Mouse (Mus musculus) liver, embryonic 16.5 days (tissue): ENCODE results near the gene Chchd1. TPM values are rescaled to one million over a fixed set of nuclear protein-coding genes. Genes with fewer than 3 reads are reported as not detected.

ENCODE experiments used
- ATAC-seq: fragments of 200-750 bp; cut with Nextera tagmentation; 2 replicates; pipeline ENCODE4 v1.8.0; 2017; ENCODE audit warnings: low read depth, mild to moderate bottlenecking, moderate number of reproducible peaks, moderate library complexity
- H3K27ac ChIP-seq: fragments of 300-500 bp; sonication (generic); 2 replicates; pipeline ENCODE4 v1.5.1; 2014; ENCODE audit warnings: mild to moderate bottlenecking, low read length
- H3K27me3 ChIP-seq: fragments of 300-500 bp; sonication (generic); 2 replicates; pipeline ENCODE4 v1.6.1; 2014; ENCODE audit warnings: low read depth, low read length, mixed read lengths; ENCODE audit not compliant: control insufficient read depth, insufficient read depth
- H3K36me3 ChIP-seq: fragments of 300-500 bp; sonication (generic); 2 replicates; pipeline ENCODE4 v1.6.1; 2014; ENCODE audit warnings: mild to moderate bottlenecking; ENCODE audit not compliant: control insufficient read depth, insufficient read depth
- H3K4me1 ChIP-seq: fragments of 300-500 bp; sonication (generic); 2 replicates; pipeline ENCODE4 v1.6.1; 2014; ENCODE audit warnings: low read depth, low read length, mixed read lengths; ENCODE audit not compliant: control insufficient read depth
- H3K4me2 ChIP-seq: fragments of 300-500 bp; sonication (generic); 2 replicates; pipeline ENCODE4 v1.6.1; 2014; ENCODE audit warnings: low read depth, low read length, mixed read lengths
- H3K4me3 ChIP-seq: fragments of 300-500 bp; sonication (generic); 2 replicates; pipeline ENCODE4 v1.5.1; 2014; ENCODE audit warnings: low read depth, mild to moderate bottlenecking, low read length
- H3K9ac ChIP-seq: fragments of 300-500 bp; sonication (generic); 2 replicates; pipeline ENCODE4 v1.6.1; 2014; ENCODE audit warnings: low read depth, low read length
- H3K9me3 ChIP-seq: fragments of 300-500 bp; sonication (generic); replicated peaks from 2 replicates; pipeline ENCODE4 v1.6.1; 2016; ENCODE audit warnings: low read length; ENCODE audit not compliant: control insufficient read depth
- WGBS: fragments of 180-500 bp; shearing (Covaris S2); extraction: QIAGEN DNeasy Blood & Tissue Kit; methylation state at CpG from one replicate; pipeline ENCODE4 v1.1.7; 2014; ENCODE audit not compliant: insufficient replicate concordance; 5-methylcytosine and 5-hydroxymethylcytosine counted together
- polyA plus RNA-seq: library from polyadenylated mRNA; unstranded; fragments of >200 nt; fragmentation: Nextera tagmentation; extraction: Ambion mirVana; gene quantifications from 2 replicates; pipeline ENCODE4 v1.2.1, GENCODE M21; 2015

Chchd1 gene
- polyA plus RNA-seq, 1 experiment from 2014 or later, result 80.3 TPM

DNA sequence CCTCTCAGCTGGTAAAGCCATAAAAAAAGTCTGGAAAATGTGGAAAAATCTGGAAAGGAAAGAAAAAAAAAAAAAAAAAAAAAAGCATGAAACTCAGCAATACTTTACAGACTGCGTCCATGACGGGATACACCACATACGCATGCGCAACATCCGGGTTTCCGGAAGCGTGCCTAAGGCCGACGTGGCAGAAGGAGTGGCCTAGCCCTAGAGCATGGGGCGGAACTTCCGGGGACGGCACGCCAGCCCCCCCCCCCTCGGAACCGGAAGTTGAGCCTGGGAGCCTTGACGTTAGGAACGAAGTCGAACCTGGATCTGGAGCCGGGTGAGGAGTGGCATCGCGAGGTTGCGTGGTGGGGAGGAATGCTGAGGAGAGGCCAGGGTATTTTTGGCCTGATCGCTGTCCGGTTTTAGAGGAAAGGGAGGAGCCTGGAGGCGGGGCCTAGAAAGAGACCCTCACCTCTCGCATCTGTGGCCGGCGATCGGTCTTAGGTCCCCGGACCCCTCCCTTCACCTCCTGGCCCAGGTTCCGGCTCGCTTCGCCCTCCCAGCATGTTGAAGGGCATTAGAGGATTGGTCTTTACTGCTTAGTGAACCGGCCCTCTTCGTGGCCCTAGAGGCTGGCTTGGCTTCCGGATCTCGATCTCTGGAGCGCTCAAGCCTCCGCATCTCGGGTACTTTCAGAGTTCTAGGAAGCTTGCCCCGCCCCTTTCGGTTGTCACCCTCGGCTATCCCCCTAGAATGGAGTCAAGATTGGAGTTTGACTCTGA lies 28.6 kb upstream of the Chchd1 start, which contains the start of gene Sec24c:
TSS of gene Sec24c (plus strand) at position 245 of the 770 bp plus-strand sequence.
- Histone ChIP-seq H3K4me1 (peaks cover 11% of the 10 kb centered on the region), H3K4me3 (peak within 1 kb of the TSS; percentile 97), H3K4me2 (peak within 1 kb of the TSS; percentile 73), H3K9ac (peak within 1 kb of the TSS; percentile 91), H3K27me3 (peaks cover 2% of the 10 kb centered on the region; the same call in 1 of the 2 replicates), H3K27ac (peak within 1 kb of the TSS; percentile 94), H3K36me3 (peaks cover 22% of the 10 kb centered on the region), H3K9me3 (no peaks in the 10 kb centered on the region)
- peak; percentile 97 for ATAC-seq
- under 1% methylated on average over 43 of the region's 43 CpGs for WGBS

DNA sequence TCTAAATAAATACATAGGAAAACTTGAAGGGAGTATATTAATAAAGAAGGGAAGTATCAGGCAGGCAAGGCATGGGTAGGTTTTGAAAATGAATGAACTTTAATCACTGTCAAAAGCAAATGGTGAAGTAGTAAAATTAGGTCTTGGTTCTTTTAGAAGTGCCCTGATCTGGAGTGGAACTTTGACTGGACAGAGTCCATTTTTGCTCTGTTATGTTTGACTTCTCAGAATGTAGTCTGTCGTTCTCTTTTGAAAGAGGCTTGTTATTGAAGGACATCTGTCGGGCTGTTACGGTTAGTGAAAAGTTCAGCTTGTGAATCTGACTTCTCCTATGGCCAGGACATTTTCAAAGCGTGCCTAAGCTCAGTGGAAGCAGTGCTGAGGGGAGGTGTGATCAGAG lies 24.9 kb upstream of the Chchd1 start:
- Histone ChIP-seq H3K4me2 (no peak overlapping the region), H3K4me3 (no peak overlapping the region), H3K4me1 (peaks cover 11% of the 10 kb centered on the region), H3K27ac (peak overlapping the region; percentile 15; the same call in 1 of the 2 replicates), H3K9ac (no peak overlapping the region), H3K36me3 (peaks cover 53% of the 10 kb centered on the region), H3K9me3 (no peaks in the 10 kb centered on the region), H3K27me3 (no peaks in the 10 kb centered on the region)
- 71% methylated on average over 4 of the region's 4 CpGs for WGBS
- ATAC-seq, result no peak

DNA sequence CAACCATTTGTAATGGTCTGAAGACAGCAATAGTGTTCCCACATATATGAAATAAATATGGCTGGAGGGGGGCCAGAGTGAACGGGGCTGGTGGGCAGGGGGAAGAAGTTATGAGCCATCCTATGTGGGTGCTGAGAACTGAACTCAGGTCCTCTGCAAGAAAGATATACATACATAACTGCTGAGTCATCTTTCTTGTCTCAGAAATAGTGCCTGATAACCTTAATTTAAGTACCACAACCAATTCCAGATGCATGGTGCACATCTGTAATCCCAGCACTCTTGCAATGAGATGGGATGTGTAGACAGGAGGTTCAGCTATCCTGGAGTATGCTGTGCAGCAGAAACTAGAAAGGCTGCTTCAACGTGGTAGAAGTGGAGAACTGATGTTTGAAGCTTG lies 21.1 kb upstream of the Chchd1 start:
- no peak for ATAC-seq
- Histone ChIP-seq H3K4me2 (no peak overlapping the region), H3K4me3 (no peak overlapping the region), H3K27ac (no peak overlapping the region), H3K27me3 (no peaks in the 10 kb centered on the region), H3K9me3 (no peaks in the 10 kb centered on the region), H3K9ac (no peak overlapping the region), H3K4me1 (no peaks in the 10 kb centered on the region), H3K36me3 (peaks cover 79% of the 10 kb centered on the region)
- 65% methylated on average over 2 of the region's 2 CpGs for WGBS

DNA sequence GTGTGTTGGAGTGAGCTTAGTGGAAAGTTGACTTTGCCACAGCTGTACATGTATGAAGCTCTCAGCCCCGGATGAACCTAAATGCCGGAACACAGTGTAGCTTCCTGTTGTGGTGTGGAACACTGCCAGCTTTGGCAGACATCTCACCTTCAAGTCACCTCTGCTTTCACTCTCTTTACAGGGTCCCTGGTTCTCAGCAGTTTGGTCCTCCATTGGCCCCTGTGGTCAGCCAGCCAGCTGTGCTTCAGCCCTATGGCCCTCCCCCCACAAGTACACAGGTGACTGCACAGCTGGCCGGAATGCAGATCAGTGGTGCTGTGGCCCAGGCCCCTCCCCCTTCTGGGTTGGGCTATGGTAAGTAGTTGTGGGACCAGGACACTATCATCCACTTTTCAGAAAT lies 20.3 kb upstream of the Chchd1 start:
- Histone ChIP-seq H3K27me3 (no peaks in the 10 kb centered on the region), H3K36me3 (peaks cover 77% of the 10 kb centered on the region), H3K9ac (no peak overlapping the region), H3K4me3 (no peak overlapping the region), H3K27ac (no peak overlapping the region), H3K9me3 (no peaks in the 10 kb centered on the region), H3K4me1 (no peaks in the 10 kb centered on the region), H3K4me2 (no peak overlapping the region)
- 54% methylated on average over 3 of the region's 3 CpGs for WGBS
- peak; percentile 52 for ATAC-seq

DNA sequence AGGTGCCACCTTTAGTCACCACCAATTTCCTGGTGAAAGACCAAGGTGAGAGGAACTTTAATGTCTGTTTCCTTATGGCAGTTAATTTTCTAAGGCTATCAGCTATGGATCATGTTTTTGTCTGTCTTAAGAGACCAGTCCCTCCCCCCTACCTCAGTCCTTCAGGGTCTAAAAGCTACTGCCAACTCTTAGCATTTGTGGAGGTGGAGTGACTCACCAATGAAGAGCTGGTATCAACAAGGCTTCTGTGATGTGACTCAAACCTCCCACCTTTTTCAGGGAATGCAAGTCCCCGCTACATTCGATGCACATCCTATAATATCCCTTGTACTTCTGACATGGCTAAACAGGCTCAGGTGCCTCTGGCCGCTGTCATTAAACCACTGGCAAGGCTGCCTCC lies 16.2 kb upstream of the Chchd1 start:
- WGBS, result 89% methylated on average over 3 of the region's 3 CpGs
- H3K9ac ChIP-seq, result no peak overlapping the region
- no peaks in the 10 kb centered on the region for H3K4me1 ChIP-seq
- no peak overlapping the region for H3K4me2 ChIP-seq
- ATAC-seq, result no peak
- H3K36me3 ChIP-seq, result peaks cover 82% of the 10 kb centered on the region
- no peaks in the 10 kb centered on the region for H3K27me3 ChIP-seq
- no peak overlapping the region for H3K4me3 ChIP-seq
- H3K27ac ChIP-seq, result no peak overlapping the region
- H3K9me3 ChIP-seq, result no peaks in the 10 kb centered on the region

DNA sequence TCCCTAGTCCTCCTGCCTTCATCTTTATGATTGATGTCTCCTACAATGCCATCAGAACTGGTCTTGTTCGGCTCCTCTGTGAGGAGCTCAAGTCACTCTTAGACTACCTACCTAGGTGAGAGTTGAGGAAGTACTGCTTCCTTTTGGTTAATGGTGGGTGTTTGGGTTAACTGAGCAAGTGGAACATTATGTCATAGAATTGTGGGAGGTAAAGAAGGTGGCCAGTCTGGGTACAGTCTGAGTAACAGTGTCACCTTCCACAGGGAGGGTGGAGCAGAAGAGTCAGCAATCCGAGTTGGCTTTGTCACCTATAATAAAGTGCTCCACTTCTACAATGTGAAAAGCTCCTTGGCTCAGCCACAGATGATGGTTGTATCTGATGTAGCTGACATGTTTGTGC lies 13.8 kb upstream of the Chchd1 start:
- H3K4me2 ChIP-seq, result no peak overlapping the region
- no peak overlapping the region for H3K27ac ChIP-seq
- peaks cover 79% of the 10 kb centered on the region for H3K36me3 ChIP-seq
- no peak for ATAC-seq
- H3K27me3 ChIP-seq, result no peaks in the 10 kb centered on the region
- no peak overlapping the region for H3K9ac ChIP-seq
- no peak overlapping the region for H3K4me3 ChIP-seq
- WGBS, result 81% methylated on average over 2 of the region's 2 CpGs
- H3K9me3 ChIP-seq, result no peaks in the 10 kb centered on the region
- no peaks in the 10 kb centered on the region; the same call in 1 of the 2 replicates for H3K4me1 ChIP-seq

DNA sequence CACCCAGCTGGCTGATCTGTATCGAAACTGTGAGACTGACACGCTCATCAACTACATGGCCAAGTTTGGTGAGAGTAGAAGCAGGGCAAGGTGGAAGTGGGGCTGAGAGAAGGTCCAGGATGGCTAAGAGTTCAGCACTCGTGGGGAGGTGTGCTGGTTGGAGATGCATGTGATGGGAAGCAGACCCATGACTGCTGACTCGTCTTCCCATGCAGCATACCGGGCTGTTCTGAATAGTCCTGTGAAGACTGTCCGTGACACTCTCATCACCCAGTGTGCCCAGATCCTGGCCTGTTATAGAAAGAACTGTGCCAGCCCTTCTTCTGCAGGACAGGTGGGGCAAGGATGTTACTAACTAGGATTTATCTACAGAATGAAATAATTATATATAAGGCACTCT lies 11.0 kb upstream of the Chchd1 start:
- Histone ChIP-seq H3K27me3 (no peaks in the 10 kb centered on the region), H3K36me3 (peaks cover 54% of the 10 kb centered on the region), H3K9me3 (no peaks in the 10 kb centered on the region), H3K27ac (no peak overlapping the region), H3K4me2 (no peak overlapping the region), H3K4me1 (peaks cover 18% of the 10 kb centered on the region), H3K4me3 (no peak overlapping the region), H3K9ac (no peak overlapping the region)
- 85% methylated on average over 6 of the region's 6 CpGs for WGBS
- ATAC-seq, result no peak

DNA sequence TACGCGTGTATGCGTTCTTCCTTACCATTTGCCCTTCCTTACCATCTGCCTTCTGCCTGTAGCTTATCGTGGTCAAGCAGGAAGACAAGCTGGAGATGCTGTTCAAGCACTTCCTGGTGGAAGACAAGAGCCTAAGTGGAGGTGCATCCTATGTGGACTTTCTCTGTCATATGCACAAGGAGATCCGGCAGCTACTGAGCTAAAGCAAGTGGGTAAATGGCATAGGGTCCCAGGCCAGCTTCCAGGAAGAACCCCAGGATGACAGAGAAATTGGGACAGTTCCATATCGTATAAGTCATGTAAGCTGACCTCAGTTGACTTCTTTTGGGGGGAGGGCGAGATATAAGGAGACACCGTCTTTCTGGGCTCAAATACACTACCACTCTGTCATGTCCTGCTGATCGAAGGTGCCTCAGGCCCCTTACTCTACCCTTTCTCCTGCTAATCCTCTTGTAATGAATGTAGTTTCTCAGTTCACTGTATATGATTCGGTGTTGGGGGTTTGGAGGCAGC lies 9.2 kb upstream of the Chchd1 start:
- 75% methylated on average over 10 of the region's 10 CpGs for WGBS
- Histone ChIP-seq H3K9me3 (no peaks in the 10 kb centered on the region), H3K4me1 (peaks cover 36% of the 10 kb centered on the region), H3K9ac (no peak overlapping the region), H3K4me2 (no peak overlapping the region), H3K36me3 (peaks cover 42% of the 10 kb centered on the region), H3K27me3 (no peaks in the 10 kb centered on the region), H3K4me3 (no peak overlapping the region), H3K27ac (no peak overlapping the region; the same call in 1 of the 2 replicates)
- ATAC-seq, result no peak

DNA sequence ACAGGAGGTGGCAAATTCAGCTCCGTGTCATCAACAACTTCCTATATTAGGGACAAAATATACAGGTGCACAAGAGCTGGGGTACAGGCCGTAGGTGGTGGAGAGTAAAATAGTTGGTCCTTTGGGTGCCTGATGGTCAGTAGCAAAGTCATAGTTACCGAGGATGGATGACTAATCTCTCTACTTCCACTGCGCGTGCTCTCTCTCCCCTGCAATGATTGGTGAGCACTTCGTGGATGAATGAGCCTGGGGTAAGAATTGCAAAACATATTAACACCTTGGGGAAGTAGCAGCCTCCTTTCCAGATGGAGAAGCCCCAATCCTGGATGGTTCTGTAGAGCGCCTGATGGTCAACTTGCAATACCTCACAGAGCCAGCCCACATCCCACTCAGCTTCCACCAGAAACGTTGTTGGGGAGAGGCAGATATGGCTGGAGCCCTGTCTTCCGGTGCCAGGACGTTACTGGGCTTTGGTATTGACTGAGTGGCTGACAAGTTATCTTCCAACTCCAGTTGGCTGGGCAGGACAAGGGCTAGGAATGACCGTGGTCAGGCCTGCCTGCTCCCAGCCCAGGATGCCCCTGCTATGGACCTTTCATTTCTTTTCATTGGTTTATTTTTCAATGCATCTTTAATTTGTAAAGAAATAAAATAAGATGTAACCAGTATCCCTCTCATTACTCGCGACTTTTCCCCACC lies 8.5 kb upstream of the Chchd1 start:
- peak overlapping the region; percentile 93 for H3K4me3 ChIP-seq
- H3K4me1 ChIP-seq, result peaks cover 40% of the 10 kb centered on the region
- 41% methylated on average over 13 of the region's 13 CpGs for WGBS
- no peak for ATAC-seq
- H3K9ac ChIP-seq, result peak overlapping the region; percentile 92
- H3K36me3 ChIP-seq, result peaks cover 36% of the 10 kb centered on the region
- peak overlapping the region; percentile 87 for H3K4me2 ChIP-seq
- H3K9me3 ChIP-seq, result no peaks in the 10 kb centered on the region
- H3K27me3 ChIP-seq, result no peaks in the 10 kb centered on the region
- H3K27ac ChIP-seq, result peak overlapping the region; percentile 95
